Mouse (Mus musculus) lung, postnatal 0 days (tissue): ENCODE results near the gene Socs7.

Source experiments
- CTCF ChIP-seq: IDR thresholded peaks from 2 replicates; pipeline ENCODE4 v1.5.1; 2016; ENCODE audit warnings: antibody characterized with exemption, mild to moderate bottlenecking
- EP300 ChIP-seq: IDR thresholded peaks from 2 replicates; pipeline ENCODE4 v1.6.1; 2016; ENCODE audit warnings: antibody characterized with exemption, mild to moderate bottlenecking, control low read depth

DNA sequence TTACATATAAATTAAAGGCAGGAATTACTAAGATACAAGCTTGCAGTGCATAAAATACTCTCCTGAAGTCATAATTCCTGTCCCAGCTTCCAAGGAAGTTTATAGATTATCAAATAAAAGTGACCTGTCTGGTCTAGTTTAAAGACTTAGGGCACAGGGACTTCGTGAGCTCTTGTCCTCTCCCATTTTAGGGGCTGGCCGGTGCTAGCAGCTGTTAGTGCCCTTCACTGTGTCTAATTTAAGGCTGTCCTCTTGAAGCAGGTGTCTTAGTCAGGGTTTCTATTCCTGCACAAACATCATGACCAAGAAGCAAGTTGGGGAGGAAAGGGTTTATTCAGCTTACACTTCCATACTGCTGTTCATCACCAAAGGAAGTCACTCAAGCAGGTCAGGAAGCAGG is 11.1 kb downstream of the Socs7 start:
- no peak for TF ChIP-seq CTCF
- TF ChIP-seq EP300: no peak
